Mouse (Mus musculus) bone marrow macrophage, adult 2 months (primary cell): ENCODE data around the gene Ift140. TPM values are rescaled to one million over a fixed set of nuclear protein-coding genes. Genes with fewer than 3 reads are reported as not detected.

Experiments
- H3K27ac ChIP-seq: 2 replicates; pipeline ENCODE4 v1.5.1; 2012; ENCODE audit warnings: low read depth, low read length; ENCODE audit not compliant: insufficient read depth
- H3K4me1 ChIP-seq: 2 replicates; pipeline ENCODE4 v1.6.1; 2012; ENCODE audit warnings: low read length; ENCODE audit not compliant: control insufficient read depth, insufficient read depth
- H3K4me3 ChIP-seq: 2 replicates; pipeline ENCODE4 v1.5.1; 2012; ENCODE audit warnings: mild to moderate bottlenecking, low read length, moderate library complexity; ENCODE audit not compliant: insufficient read depth
- CTCF ChIP-seq: IDR thresholded peaks from 2 replicates; pipeline ENCODE4 v1.5.1; 2012; ENCODE audit warnings: low read depth, mild to moderate bottlenecking, low read length, moderate library complexity
- POLR2A ChIP-seq: IDR thresholded peaks from 2 replicates; pipeline ENCODE4 v1.6.1; 2012; ENCODE audit warnings: mild to moderate bottlenecking, low read depth, low read length, borderline replicate concordance
- polyA plus RNA-seq: library from polyadenylated mRNA; stranded (reverse); fragments of >200 nt; gene quantifications from 2 replicates; pipeline ENCODE4 v1.2.4, GENCODE M21; 2012; ENCODE audit not compliant: missing spikeins, insufficient read depth, insufficient read length

Ift140 gene
- polyA plus RNA-seq, 1 experiment, result 20.4 TPM

GRCm38 (mm10) chr17:25044879-25045278, 29.0 kb downstream of the Ift140 start:
- Histone ChIP-seq H3K27ac (no peak overlapping the region), H3K4me3 (no peak overlapping the region), H3K4me1 (peaks cover 14% of the 10 kb centered on the region)
- no peak for TF ChIP-seq POLR2A
- TF ChIP-seq CTCF, result no peak

GRCm38 (mm10) chr17:25045281-25045680, 29.4 kb downstream of the Ift140 start:
- H3K27ac ChIP-seq, result no peak overlapping the region
- no peak overlapping the region for H3K4me3 ChIP-seq

GRCm38 (mm10) chr17:25047143-25047542, 31.3 kb downstream of the Ift140 start:
- no peak overlapping the region for H3K27ac ChIP-seq
- H3K4me1 ChIP-seq, result peaks cover 14% of the 10 kb centered on the region
- H3K4me3 ChIP-seq, result no peak overlapping the region
- TF ChIP-seq CTCF (no peak), POLR2A (no peak)

More at GRCm38 (mm10) chr17:25045281-25045680, 29.4 kb downstream of the Ift140 start:
- TF ChIP-seq POLR2A (no peak), CTCF (no peak)
- H3K4me1 ChIP-seq, result peaks cover 14% of the 10 kb centered on the region

- Histone ChIP-seq H3K4me3 (no peak overlapping the region), H3K27ac (no peak overlapping the region), H3K4me1 (no peaks in the 10 kb centered on the region)
- TF ChIP-seq POLR2A (no peak), CTCF (no peak)
These were observed 37.4 kb downstream of the Ift140 start for GRCm38 (mm10) chr17:25053274-25053673.

DNA sequence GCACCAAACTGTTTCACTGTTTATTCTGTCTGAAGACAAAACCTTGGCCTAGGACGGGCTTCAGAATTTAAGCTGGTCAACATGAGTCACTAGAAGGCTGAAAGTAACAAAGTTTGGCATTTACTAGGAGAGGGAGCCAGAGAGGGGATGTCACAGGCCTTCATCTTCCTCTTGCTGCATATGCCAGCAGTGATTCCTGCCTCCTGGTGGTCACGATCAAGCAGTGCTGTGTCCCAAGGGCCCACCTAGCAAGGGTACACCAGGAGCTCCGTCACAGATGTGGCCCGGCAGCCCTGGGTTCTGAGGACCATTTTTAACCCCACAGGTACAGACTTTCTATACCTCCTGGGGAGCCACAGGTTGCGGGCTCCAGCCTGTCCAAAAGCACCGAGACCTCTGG, 41.2 kb downstream of the Ift140 start:
- TF ChIP-seq CTCF, result no peak
- no peak for TF ChIP-seq POLR2A
- Histone ChIP-seq H3K4me1 (no peaks in the 10 kb centered on the region), H3K27ac (no peak overlapping the region), H3K4me3 (no peak overlapping the region)

GRCm38 (mm10) chr17:25063261-25063660, 47.4 kb downstream of the Ift140 start:
- Histone ChIP-seq H3K4me3 (no peak overlapping the region), H3K4me1 (peaks cover 15% of the 10 kb centered on the region), H3K27ac (no peak overlapping the region)
- no peak for TF ChIP-seq CTCF
- TF ChIP-seq POLR2A, result no peak

GRCm38 (mm10) chr17:25063872-25064271, 48.0 kb downstream of the Ift140 start:
- H3K4me3 ChIP-seq, result no peak overlapping the region
- H3K4me1 ChIP-seq, result peaks cover 15% of the 10 kb centered on the region
- H3K27ac ChIP-seq, result no peak overlapping the region
- TF ChIP-seq POLR2A (no peak), CTCF (no peak)

GRCm38 (mm10) chr17:25064351-25064750, 48.5 kb downstream of the Ift140 start:
- peaks cover 15% of the 10 kb centered on the region for H3K4me1 ChIP-seq
- no peak overlapping the region for H3K4me3 ChIP-seq
- TF ChIP-seq CTCF (no peak), POLR2A (no peak)
- no peak overlapping the region for H3K27ac ChIP-seq

GRCm38 (mm10) chr17:25065189-25065588, 49.3 kb downstream of the Ift140 start:
- H3K4me3 ChIP-seq, result no peak overlapping the region
- peaks cover 15% of the 10 kb centered on the region for H3K4me1 ChIP-seq
- no peak for TF ChIP-seq POLR2A
- TF ChIP-seq CTCF, result no peak
- H3K27ac ChIP-seq, result no peak overlapping the region

DNA sequence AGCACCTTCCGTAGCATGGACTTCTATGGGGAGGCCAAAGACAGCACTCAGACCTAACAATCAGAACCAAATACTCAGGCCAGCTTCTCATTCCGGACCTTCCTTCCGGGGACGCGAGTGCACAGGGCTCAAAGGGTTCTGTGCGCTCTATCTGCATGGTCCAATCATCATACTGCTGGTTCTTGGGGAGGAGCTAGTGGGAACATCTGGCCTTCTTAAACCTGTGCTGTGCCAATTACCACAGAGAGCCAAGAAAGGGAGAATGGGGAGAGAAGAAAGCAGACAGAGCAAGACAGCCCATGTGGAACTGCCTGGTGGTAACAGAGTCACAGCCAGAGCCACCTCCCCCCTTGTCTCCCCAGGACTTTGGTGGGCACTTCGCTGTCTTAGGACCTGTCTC, 50.7 kb downstream of the Ift140 start:
- no peak for TF ChIP-seq CTCF
- TF ChIP-seq POLR2A, result no peak
- Histone ChIP-seq H3K27ac (no peak overlapping the region), H3K4me3 (no peak overlapping the region), H3K4me1 (peaks cover 24% of the 10 kb centered on the region)

GRCm38 (mm10) chr17:25067442-25067851, 51.6 kb downstream of the Ift140 start:
- TF ChIP-seq POLR2A (no peak), CTCF (no peak)
- H3K4me1 ChIP-seq, result peaks cover 33% of the 10 kb centered on the region
- H3K4me3 ChIP-seq, result no peak overlapping the region
- no peak overlapping the region for H3K27ac ChIP-seq
